Mouse (Mus musculus) kidney, adult 2 months (tissue): ENCODE data around the gene Tctn1.

Experiments
- CTCF ChIP-seq: fragments of 200-500 bp; conservative IDR thresholded peaks from 2 replicates; pipeline ENCODE4 v1.5.1; 2011; ENCODE audit warnings: low read depth, mild to moderate bottlenecking, control low read depth, low read length, moderate library complexity, mixed read lengths; ENCODE audit not compliant: insufficient read depth, insufficient read length
- POLR2A ChIP-seq: fragments of 200-500 bp; IDR thresholded peaks from one replicate; pipeline ENCODE4 v1.6.1; 2011; ENCODE audit warnings: low read depth, low read length, control low read depth

DNA sequence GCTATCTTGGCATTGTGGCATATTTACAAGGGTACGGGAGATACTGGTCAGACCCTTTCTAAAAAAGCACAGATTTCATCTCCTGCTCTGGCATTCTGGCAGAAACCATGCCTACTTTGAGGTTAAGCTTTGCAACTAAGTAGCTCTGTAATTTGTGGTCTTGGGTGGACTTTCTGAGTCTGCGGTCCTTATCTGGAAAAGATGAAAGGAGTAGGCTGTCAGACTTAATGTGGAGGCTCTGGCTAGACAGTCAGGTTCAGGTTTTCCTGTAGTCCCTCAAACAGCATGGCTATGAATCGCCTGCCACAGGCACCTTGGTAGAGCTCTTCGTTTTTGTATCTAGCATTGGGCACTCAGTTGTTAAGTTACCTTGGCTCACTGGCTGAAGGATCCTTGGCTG is 22.8 kb upstream of the Tctn1 start:
- TF ChIP-seq CTCF, result no peak
- no peak for TF ChIP-seq POLR2A
